Mouse (Mus musculus): ENCODE results near the gene Boc.
"Not testable (repeated sequence)": the region's sequence is repeated elsewhere in the genome, so short reads cannot be mapped to it uniquely, and the experiment has no call there.

The Boc gene

GRCm38 (mm10) chr16:44485691-44486090 lies 73.0 kb downstream of the Boc start:
- no peak for DNase-seq

GRCm38 (mm10) chr16:44484831-44485230 lies 73.9 kb downstream of the Boc start:
- no peak for DNase-seq

- DNase-seq = peak in 1 of 2 experiments; percentile 73
These were observed 74.6 kb downstream of the Boc start for GRCm38 (mm10) chr16:44484079-44484478.

GRCm38 (mm10) chr16:44481599-44482593 lies 76.8 kb downstream of the Boc start:
- no peak for DNase-seq

GRCm38 (mm10) chr16:44480616-44481015 lies 78.1 kb downstream of the Boc start:
- DNase-seq = no peak

- no peak for DNase-seq
These were observed 78.8 kb downstream of the Boc start for GRCm38 (mm10) chr16:44479852-44480251.

- DNase-seq = no peak
These were observed 79.9 kb downstream of the Boc start for GRCm38 (mm10) chr16:44478767-44479166.

GRCm38 (mm10) chr16:44475682-44476375 lies 82.9 kb downstream of the Boc start:
- DNase-seq = no peak

- DNase-seq = no peak
These were observed 83.4 kb downstream of the Boc start for GRCm38 (mm10) chr16:44475281-44475680.

GRCm38 (mm10) chr16:44460922-44461321 lies 97.8 kb downstream of the Boc start:
- DNase-seq = no peak

GRCm38 (mm10) chr16:44458826-44459225 lies 99.9 kb downstream of the Boc start:
- no peak for DNase-seq

GRCm38 (mm10) chr16:44457858-44458257 lies 100.8 kb downstream of the Boc start:
- no peak for DNase-seq

GRCm38 (mm10) chr16:44441913-44442312 lies 116.8 kb downstream of the Boc start:
- not testable (repeated sequence) for DNase-seq

- no peak for DNase-seq
These were observed 123.2 kb downstream of the Boc start for GRCm38 (mm10) chr16:44435481-44435880.

Measured in spleen, adult 18-20 months (tissue).